Mouse (Mus musculus) cerebellum, postnatal 10 days (tissue): ENCODE data around the gene Rmdn2.

Source experiments
- DNase-seq, 2 experiments: peaks; one replicate each; pipeline ENCODE4 v3.0.0; 2021; ENCODE audit warnings: mixed read lengths in 2 of 2

Gene Rmdn2

DNA sequence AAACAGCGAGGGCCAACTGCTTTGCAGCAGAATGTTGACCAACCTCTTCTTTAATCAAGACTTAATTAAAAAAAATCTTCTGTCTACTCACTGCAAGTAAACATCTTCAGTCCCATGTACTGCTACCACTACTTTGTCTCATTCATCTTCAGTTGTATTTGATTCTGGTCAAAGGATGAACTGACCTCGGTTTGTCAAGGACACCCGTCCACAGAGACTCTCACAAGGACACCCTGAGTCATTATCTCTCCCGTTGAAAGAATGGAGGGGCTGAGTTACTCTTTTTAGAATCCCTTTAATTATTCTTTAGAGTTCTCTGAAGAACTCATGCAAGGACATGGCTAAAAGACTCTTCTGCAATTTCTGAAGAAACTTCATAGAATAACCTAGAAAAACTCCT, at the start of gene Rmdn2:
Gene Rmdn2 (plus strand): TSS at position 319 of the 400 bp plus-strand sequence.
- DNase-seq: no peak

DNA sequence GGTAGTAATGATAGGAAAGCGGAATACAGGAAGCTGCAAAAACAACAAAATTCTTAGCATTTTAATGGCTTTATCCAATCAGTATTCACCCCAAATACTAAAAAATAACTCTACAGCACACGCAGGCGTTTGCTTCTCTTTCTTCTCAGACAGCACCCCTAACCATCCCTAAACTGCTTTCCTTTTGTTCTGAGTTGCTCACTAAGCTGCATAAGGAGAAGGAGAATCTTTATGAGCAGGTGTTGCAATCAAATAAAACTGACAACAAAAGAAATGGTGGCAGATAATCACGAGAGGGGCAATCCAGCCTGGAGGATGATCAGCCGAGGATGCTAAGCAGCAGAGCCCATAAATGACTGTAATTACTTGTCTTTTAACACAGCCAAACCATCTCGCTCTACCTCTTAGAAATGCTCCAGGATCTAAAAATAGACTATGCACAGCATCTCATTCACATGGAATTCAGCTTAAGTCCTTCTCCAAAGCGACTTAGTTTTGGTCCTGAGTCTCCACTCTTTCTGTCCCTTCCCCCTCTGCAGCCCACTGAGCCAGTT, 48.5 kb upstream of the Rmdn2 start:
- no peak for DNase-seq

DNA sequence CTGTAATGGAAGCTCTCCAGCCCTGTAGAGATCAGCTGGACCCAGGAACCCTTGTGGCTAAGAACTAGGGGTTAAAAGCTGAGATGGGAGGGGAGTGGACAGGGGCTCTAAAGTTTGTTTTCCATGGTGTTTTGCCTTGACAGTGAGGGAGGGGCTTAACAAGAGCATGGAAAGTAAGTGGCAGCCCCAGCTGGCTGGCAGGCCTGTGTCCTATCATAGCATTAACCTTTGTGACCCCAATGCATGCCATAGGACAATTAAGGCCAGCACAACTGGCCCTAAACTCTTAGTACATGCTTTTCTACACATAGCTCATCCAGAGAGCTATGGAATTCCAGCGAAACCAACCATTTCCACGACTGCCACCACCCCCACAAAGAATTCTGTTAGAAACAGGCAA, 47.9 kb upstream of the Rmdn2 start:
- no peak for DNase-seq

DNA sequence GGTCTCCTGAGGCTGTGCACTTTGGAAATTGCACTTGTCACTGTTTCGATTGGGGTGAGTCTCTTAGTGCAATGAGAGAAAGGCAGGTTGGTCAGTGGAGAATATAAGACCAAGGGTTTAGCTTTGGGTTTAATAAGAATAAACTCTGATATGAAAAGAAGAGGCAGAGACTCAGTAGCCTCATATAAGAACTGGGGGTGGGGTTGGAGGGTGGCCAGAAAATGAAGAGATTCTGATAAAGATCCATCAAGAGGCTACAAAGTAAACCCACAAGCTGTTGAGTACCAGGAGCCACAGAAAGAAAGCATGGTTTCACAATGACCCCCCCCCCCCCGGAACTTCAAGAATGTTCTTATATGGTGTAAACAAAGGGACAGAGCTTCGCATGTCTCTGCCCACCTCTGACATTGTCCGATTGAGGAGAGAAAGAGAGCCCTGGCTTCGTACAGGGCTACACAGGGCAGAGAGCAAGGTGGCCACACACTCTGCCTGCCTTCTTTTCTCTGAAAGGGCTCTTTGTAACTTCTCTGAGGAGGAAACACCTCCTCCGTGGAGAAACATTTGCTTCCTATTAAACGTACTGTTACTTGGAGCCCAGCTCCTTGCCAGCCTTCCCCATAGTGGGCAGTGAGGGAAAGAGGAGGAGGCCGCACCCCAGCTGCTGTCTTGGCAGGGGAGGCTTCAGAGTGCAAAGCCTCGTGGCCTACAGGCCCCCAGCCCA, 46.3 kb upstream of the Rmdn2 start:
- DNase-seq: peak; percentile 70 to 85

DNA sequence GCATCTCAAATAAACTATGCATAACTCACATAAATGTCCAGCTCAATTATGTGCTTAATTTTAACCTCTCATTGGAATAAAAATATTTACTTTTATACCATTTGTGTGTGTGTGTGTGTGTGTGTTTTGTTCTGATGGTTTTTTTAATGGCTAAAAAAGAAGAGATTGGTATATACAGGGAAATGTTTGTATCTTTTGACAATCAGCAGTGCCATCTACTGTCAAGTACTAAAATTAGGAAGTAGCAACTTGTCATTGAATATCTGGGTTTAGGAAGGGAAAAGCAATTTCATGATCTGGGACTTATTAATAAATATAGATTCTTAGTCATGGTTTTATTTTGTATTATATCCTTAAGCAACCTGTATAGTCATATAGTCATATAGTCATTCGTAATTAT, 43.3 kb upstream of the Rmdn2 start:
- DNase-seq: peak in 1 of 2 experiments; percentile 40

DNA sequence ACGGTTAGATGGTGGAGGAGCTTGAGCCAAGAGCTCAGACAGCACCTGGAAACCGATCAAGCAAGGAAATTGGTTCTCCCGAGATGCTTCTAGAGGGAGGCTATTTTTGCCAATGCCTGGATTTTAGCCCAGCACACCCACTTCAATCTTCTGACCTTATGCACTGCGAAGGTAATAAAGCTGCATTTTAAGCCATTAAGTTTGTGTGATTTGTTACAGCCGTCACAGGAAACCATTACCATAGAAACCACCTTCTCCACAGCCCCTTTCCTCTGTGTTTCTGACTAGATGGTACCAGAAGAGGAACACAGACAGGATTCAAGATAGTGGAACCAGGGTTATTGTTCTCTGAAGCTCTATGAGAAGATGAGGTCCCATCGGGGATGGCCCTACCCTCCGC, 33.3 kb upstream of the Rmdn2 start:
- DNase-seq: peak; percentile 43 to 48

DNA sequence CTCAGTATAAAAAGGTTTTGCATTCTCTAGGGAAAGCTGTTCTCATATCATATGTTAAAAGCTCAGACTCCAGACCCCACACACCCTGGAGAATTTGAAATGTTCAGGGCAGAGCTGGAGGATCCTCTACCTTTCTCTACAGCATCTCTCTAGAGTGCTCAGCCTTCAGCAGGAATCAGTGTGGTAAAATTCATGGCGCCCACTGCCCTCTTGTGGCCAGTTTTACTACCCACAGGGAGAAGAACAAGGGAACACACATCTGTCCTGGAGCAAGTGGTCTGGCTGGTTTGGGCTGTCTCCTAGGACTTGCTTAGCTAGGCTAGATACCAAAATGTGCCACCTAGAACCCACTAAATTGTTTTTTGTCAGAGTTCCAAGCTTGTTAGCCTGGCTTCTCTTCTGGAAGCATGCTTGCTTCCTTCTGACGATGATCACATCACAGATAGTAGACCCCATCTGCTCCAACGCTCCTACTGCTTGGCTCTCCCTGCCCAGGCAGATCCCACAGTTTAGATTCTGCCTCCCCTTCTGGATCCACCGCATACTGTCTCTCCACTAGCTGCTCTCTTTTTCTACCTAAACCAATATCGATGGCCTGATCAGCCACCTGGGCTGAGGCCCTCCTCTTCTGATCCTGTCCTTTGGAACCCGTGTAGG, 31.3 kb upstream of the Rmdn2 start:
- peak; percentile 86 to 87 for DNase-seq

DNA sequence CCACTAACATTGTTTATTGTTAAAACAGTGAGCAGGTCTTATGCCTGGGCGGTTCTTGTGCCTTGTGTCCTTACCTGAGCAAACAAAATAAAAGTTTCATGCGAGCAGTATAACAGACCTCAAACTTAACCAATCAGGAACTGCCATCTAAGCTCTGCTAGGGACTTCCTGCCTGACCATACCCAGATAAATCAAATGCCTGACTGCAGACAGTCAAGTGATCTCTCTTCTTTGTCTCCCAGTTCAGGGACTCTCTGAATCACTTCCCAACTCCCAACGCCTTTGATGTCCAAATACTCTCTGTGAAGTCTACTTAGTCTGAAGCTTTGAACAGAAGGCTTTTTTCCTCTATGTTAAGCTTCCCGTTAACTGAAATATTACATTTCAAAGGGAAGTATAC, 28.2 kb upstream of the Rmdn2 start:
- no peak for DNase-seq

DNA sequence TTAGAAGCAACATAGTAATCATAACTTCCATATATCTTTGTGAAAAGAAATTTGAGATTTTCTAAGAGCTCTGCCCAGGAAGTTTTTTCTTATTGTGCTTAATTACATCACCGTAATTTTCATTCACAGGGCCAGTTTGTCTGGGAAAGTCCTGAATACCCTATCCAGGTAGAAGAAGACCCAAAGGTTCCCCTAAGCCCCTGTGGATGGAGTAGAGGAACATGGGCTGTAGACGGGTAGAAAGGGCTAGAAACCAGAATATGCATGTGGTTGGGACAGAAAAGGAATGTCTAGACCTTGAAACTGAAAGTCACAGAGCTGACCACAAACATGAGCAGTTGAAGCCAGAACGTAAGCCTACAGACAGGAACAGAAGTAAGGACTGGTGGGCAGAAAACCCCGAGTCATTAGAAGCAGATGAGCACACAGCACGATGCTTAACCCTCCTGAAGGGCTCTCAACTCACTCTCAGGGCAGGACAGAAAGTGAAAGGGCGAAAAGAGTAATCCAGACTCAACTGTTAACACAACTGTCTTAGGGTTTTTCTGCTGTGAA, 27.3 kb upstream of the Rmdn2 start:
- no peak for DNase-seq

DNA sequence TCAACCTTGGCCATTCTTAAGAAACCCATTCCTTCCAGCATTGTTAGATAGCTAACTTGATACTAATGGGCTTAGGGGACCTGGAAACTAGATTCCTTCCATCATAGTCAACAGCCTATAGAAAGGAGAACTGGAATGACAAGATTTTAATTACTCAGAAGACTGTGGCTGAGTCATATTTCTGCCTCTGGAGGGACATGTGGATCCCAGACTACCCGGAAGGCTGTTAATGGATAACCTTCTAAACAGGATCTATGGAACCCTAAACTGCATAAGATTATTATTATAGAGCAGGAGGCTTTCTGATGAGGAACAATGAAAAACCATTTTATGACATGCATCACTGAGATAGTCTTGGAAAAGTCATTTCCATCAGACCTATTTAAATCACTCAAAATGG, 21.8 kb upstream of the Rmdn2 start:
- no peak for DNase-seq

DNA sequence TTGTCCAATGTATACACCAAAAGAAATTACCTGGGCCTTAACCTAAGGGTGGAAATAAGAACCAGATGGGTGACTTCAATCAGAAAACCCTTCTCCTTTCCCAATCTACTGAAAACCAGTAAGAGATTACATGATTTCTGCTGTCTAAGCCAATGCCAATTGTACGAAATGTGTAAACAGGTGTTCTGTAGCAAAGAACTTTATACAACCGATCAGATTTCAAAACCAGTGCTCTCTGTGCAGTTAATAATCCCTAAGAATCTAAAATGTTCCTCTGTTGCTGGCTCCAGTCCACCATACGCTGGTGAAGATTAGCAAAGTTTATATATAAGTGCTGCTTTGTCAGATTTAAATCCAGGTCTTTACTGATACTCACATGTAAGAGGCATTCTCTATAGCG, 15.7 kb upstream of the Rmdn2 start:
- DNase-seq: no peak

DNA sequence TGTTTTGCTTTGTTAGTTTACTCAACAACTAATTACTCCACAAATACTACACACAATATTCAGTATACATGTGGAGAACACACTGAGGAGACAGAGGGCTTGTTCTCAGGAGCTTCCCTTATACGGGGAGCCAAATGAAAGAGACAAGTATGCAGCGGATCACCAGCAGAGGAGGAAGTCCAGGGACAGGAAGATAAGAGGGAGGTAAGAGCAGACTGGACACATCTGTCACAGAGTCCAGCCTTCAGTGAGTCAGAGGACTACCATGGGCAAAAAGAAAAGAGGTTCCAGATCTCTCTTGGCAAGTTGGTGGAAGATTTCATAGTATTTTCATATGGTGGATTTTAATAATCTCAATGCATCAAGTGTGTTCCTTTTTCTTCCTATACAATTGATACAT, 13.5 kb upstream of the Rmdn2 start:
- DNase-seq: no peak

DNA sequence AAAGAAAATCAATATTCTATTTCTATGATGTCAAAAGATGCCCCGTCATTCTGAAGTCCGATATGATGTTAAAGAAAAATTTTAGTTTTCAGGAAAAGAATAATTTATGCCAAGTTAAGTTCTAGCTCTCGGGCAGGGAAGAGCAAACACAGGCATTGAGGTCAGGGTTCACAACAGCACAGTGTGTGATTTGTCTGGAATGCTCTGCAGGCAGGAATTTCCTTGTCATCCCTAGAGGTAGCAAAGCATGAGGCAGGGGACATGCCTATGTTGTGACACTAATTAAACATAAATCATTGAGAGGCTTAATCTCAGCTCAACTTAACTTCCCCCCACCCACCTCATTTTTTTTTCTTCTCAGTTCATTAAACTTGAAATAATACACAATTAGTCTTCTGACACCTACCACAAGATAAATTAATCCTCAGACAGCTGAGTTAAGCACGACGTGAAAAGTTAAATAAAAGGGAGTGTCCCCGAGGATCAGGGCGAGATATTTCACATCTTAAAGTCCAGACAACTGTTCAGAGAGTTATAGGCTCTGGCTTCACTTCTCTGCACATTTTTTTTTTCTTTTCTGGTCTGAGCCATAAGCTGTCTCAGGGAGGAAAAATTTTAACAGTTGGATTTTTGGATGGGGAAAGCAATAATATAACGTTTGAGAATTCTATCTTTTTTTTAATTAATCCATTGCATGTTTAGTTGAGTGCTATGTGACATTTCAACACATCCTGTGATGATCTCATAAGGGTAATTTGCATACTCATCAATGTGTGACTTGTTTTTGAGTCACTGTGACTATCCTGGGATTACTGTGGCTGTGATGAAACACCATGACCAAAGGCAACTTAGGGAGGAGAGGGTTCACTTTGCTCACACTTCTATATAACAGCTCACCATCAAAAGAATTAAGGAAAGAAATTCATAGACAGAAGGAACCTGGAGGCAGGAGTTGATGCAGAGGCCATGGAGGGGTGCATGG, 12.8 kb upstream of the Rmdn2 start:
- no peak for DNase-seq

DNA sequence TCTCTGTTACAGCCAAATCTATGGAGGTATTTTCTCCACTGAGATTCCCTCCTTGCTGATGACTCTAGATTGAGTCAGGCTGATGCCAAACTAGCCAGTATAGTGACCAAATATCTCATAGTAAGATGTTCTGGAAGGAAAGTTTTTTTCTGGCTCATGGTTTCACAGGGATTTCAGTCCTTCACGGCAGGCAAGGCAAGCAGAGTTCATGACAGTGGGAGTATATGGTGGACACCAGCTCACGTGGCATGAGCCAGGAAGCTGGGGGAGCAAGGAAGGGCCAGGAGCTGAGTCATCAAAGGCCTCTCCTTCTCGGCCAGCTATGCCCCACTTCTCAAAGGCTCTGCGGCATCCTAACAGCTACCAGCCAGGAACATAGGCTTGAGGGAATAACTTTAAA, 11.6 kb upstream of the Rmdn2 start:
- no peak for DNase-seq

DNA sequence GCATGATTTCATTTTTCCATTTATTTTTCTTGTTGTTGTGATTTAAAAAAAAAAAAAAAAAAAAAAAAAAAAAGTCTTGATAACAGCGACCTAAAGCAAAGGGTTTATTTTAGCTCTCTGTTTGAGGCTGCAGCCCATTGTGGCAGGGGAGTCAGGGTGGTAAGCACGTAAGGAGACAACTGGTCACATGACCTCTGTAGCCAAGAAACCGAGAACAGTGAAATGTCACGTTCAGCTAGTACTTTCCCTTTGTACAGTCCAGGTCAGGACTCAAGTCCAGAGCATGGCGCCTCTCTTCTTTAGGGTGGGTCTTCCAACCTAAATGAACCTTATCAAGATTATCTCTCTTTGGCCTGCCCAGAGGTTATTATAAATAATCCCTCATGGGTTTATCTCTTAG, 9.3 kb upstream of the Rmdn2 start:
- no peak for DNase-seq

DNA sequence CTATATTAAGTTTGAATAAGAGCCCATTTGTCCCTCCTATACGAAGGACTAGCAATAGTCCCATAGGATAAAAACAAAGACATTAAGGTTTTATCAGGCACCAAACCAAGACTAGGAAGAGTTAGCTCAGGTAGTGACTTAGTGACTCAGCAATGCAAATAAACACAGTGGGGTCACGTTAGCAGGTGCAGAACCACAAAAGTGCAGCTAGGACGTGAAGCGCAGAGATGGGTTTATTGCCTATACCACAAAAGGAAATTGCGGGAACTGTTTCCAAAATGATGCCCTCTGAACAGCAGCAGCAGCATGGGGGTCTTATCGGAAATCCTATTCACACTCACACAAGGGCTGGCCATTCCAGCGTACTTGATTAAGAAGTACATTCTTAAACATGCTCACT, 8.2 kb upstream of the Rmdn2 start:
- no peak for DNase-seq

DNA sequence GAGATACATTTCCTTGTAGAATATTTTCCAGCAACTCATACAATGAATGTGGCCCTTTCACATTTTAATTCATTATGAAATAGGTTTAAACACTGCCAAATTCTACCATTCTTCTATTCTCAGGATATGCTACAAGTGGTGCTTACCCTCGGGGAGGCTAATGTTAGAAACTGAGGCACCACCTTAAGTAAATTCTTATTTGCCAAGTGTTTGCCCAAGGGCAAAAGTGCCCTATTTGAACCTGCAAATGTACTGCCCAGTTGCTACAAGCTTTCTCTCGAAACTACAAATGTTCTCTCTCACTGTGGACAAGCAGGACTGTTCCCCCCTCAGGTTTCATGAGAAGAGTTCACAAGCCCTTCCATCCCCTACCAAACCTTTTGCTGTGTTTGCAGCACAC, 5.9 kb upstream of the Rmdn2 start:
- no peak for DNase-seq

DNA sequence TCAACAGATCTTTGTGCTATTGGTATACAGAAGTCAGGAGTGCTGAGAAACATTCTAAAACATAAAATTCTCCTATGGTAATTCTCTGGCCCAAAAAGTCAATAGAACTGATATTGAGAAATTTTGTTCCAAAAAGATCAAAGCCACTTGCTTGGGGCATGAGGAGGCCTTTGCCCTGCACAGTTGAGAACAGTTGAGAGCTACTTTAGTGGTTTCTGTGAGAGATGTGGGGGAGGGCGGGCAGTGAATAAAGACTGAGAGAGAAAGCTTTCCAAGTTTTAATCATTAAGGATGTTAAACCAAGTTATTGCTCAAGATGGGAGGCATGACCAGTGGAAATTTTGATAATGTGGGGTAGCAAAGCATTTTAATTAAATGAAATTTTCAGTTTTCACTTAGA, 2.0 kb upstream of the Rmdn2 start:
- DNase-seq: no peak

DNA sequence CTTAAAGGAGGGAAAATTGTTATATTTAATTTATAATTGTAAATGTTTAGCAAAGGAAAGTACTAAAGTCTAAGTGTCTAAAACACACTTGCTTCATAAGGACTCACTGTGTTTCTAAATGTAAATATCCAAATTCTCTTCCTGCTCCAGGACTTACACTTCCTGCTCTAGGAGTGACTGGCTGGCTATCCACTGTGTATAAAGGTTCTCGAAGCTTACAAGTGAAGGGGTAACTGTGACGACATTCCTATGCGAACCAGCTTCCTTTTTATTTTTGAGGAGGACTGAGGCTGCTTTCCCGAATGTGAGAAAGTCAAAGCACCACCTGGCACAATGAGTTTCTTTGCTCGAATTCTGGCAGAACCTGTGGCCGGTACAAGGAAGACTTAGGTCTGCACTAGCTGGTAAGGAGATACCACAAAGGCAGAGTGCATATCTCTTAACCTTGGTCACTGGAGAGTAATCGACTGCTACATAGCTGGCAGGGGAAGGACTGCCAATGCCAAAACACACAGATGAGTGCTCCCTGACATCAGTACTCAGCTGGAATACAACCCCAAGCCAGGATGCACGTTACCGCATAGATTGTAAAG, 1.4 kb upstream of the Rmdn2 start:
- DNase-seq: no peak

DNA sequence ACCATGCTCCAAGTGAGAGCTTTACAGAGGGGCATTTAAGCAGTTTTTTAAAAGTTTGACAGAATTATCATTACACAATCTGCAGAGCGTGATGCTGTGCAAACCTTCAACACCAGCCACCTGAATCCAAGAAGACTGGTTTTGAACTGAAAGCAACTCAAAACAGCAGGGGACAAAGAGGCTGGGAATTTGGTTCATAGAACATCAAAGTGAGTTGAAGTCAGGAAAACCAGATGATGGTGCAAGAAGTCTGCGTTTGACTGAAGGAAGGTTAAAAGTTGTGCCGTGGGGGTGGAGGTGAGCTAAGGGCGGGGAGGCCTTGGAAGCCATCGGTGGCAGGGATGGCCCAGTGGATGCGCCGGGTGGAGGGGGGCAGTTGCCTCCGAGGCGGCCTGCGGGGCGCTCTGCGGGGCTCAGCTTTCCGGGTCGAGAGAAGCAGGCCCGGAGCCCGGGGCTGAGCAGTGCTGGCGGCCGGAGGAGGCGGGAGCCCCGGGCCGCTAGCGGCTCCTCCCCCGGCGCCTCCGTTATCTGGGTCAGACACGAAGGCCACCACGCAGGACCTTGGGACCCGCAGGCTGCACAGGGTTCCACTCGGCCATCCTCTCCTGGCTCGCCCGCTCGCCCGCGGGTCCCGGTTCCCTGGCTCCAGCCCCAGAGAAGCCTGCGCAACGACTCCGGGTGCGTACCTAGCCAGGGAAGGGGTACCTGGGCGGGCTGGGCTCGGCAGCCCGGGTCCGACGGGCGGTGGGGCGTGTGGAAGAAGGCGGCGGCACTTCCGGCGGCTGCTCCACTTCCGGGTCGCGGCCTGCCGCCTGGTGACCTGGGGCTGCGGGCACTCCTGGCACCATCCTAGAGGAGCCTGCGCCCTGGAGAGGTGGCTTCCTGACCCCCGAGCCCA, 3.3 kb downstream of the Rmdn2 start:
- DNase-seq: peak; percentile 87

DNA sequence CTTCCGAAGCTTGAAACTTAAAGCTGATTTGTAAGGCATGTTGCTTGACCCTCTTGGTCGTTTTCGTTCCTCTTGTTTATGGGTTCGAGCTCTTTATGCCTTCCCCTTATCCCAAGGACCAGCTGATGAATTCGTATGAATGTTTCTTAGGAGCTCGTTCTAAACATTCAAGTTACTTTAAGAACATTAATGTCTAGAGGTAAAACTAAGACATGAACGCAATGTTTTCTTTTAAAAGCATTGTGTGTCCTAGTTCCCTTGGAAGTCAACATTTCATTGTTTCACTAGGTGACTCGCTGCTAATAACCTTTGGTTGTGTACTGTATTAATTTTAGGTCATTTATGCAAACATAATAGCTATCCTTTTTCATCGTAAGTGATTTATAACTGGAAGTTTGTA, 4.2 kb downstream of the Rmdn2 start:
- no peak for DNase-seq
